ENCODE assay signal across 8 mouse cellular contexts in genomic region chr5:120579211-120579897, GRCm38 (mm10). TPM values are rescaled to one million over a fixed set of nuclear protein-coding genes. Genes with fewer than 3 reads are reported as not detected.
DNase-seq lines count a peak whose midpoint lies in the region; ATAC-seq and TF ChIP-seq lines count a peak whose summit lies in the region.

No protein-coding gene starts in this region.

- no peaks in the 10 kb centered on the region for H3K9me3 ChIP-seq in midbrain, embryonic 10.5 days (replicated peaks)
- H3K9me3 ChIP-seq in midbrain, embryonic 11.5 days (ENCODE audit: control insufficient read depth, low read length) = no peaks in the 10 kb centered on the region
- H3K9me3 ChIP-seq in embryonic facial prominence, embryonic 13.5 days = no peaks in the 10 kb centered on the region
- H3K9me3 ChIP-seq in heart, embryonic 14.5 days (ENCODE audit: control insufficient read depth, low read length) = no peaks in the 10 kb centered on the region

- H3K4me2 ChIP-seq in midbrain, embryonic 11.5 days = no peak overlapping the region
- peak overlapping the region; percentile 24 for H3K4me2 ChIP-seq in embryonic facial prominence, embryonic 13.5 days
- peak overlapping the region; percentile 27; the same call in 1 of the 2 replicates for H3K4me2 ChIP-seq in heart, embryonic 14.5 days (ENCODE audit: low read length)
- peak overlapping the region; percentile 81 for H3K4me2 ChIP-seq in myocyte (ENCODE audit: low read depth)

- H3K4me1 ChIP-seq in midbrain, embryonic 10.5 days = peaks cover 31% of the 10 kb centered on the region
- H3K4me1 ChIP-seq in midbrain, embryonic 11.5 days (ENCODE audit: control insufficient read depth, insufficient read depth, low read length) = peaks cover 6% of the 10 kb centered on the region; the same call in 1 of the 2 replicates
- peaks cover 33% of the 10 kb centered on the region for H3K4me1 ChIP-seq in embryonic facial prominence, embryonic 13.5 days
- H3K4me1 ChIP-seq in heart, embryonic 14.5 days (ENCODE audit: control insufficient read depth in 2 of 2, insufficient read depth in 2 of 2, low read length in 2 of 2) = peaks cover 12 to 35% of the 10 kb centered on the region in 2 experiments; a peak in 3 of 4 replicates

- no peak for ATAC-seq in midbrain, embryonic 11.5 days (ENCODE audit: low FRiP score)
- no peak for ATAC-seq in embryonic facial prominence, embryonic 13.5 days (ENCODE audit: insufficient number of reproducible peaks, insufficient read depth, low FRiP score, low TSS enrichment, low read depth)
- ATAC-seq in heart, embryonic 14.5 days (ENCODE audit: insufficient number of reproducible peaks, insufficient read depth, low FRiP score, low read depth) = no peak

- H3K79me2 ChIP-seq in myocyte (ENCODE audit: control insufficient read depth, insufficient read depth) = peaks cover 47% of the 10 kb centered on the region

- no peak for DNase-seq in midbrain, embryonic 10.5 days (ENCODE audit: low spot score)
- DNase-seq in midbrain, embryonic 11.5 days (ENCODE audit: low spot score, missing footprints) = no peak
- peak; percentile 81 for DNase-seq in kidney, postnatal 10 days
- DNase-seq in thymus, postnatal 4 days = peak; percentile 70
- DNase-seq in left cerebral cortex, adult 8-10 months (ENCODE audit: low spot score in 2 of 2) = no peak

- no peak overlapping the region for H3ac ChIP-seq in myocyte (ENCODE audit: control insufficient read depth, insufficient read length)

- H3K4me3 ChIP-seq in midbrain, embryonic 10.5 days = no peak overlapping the region
- no peak overlapping the region for H3K4me3 ChIP-seq in midbrain, embryonic 11.5 days (ENCODE audit: low read depth, low read length)
- no peak overlapping the region for H3K4me3 ChIP-seq in embryonic facial prominence, embryonic 13.5 days
- H3K4me3 ChIP-seq in heart, embryonic 14.5 days (ENCODE audit: control insufficient read depth in 1 of 2, insufficient read depth in 1 of 2, low read depth in 1 of 2, low read length in 2 of 2) = no peak overlapping the region
- no peak overlapping the region for H3K4me3 ChIP-seq in myocyte

- H3K27ac ChIP-seq in midbrain, embryonic 10.5 days (replicated peaks) = peak overlapping the region; percentile 64
- no peak overlapping the region for H3K27ac ChIP-seq in midbrain, embryonic 11.5 days (ENCODE audit: low read depth, low read length)
- H3K27ac ChIP-seq in embryonic facial prominence, embryonic 13.5 days = peak overlapping the region; percentile 78
- H3K27ac ChIP-seq in heart, embryonic 14.5 days (replicated peaks in 1 of 2; ENCODE audit: control insufficient read depth in 1 of 2, insufficient read depth in 1 of 2, low read depth in 2 of 2, low read length in 2 of 2) = peak overlapping the region; percentile 27 to 70

- H3K27me3 ChIP-seq in midbrain, embryonic 10.5 days (ENCODE audit: low read depth, poor library complexity, severe bottlenecking) = no peaks in the 10 kb centered on the region
- H3K27me3 ChIP-seq in midbrain, embryonic 11.5 days (ENCODE audit: control insufficient read depth, insufficient read depth, low read length) = no peaks in the 10 kb centered on the region
- H3K27me3 ChIP-seq in embryonic facial prominence, embryonic 13.5 days = no peaks in the 10 kb centered on the region
- no peaks in the 10 kb centered on the region for H3K27me3 ChIP-seq in heart, embryonic 14.5 days (ENCODE audit: control insufficient read depth, insufficient read depth, low read length)
- H3K27me3 ChIP-seq in myocyte (ENCODE audit: control insufficient read depth, insufficient read depth, insufficient read length) = no peaks in the 10 kb centered on the region

- 76% methylated on average over 26 of the region's 26 CpGs for WGBS in midbrain, embryonic 10.5 days
- WGBS in midbrain, embryonic 11.5 days = 71% methylated on average over 26 of the region's 26 CpGs
- 40% methylated on average over 26 of the region's 26 CpGs for WGBS in embryonic facial prominence, embryonic 13.5 days
- 59% methylated on average over 26 of the region's 26 CpGs for WGBS in heart, embryonic 14.5 days

- peaks cover 39% of the 10 kb centered on the region for H3K36me3 ChIP-seq in midbrain, embryonic 10.5 days
- no peaks in the 10 kb centered on the region for H3K36me3 ChIP-seq in midbrain, embryonic 11.5 days (ENCODE audit: control insufficient read depth, insufficient read depth, low read length)
- H3K36me3 ChIP-seq in embryonic facial prominence, embryonic 13.5 days = peaks cover 34% of the 10 kb centered on the region
- peaks cover 31% of the 10 kb centered on the region for H3K36me3 ChIP-seq in heart, embryonic 14.5 days (ENCODE audit: control insufficient read depth, insufficient read depth, low read length)
- H3K36me3 ChIP-seq in myocyte (ENCODE audit: control insufficient read depth, insufficient read depth) = peaks cover 14% of the 10 kb centered on the region

- no peak overlapping the region for H3K9ac ChIP-seq in midbrain, embryonic 11.5 days (ENCODE audit: low read length)
- peak overlapping the region; percentile 27; the same call in 1 of the 2 replicates for H3K9ac ChIP-seq in embryonic facial prominence, embryonic 13.5 days
- H3K9ac ChIP-seq in heart, embryonic 14.5 days (ENCODE audit: low read length) = no peak overlapping the region

- peak; percentile 31 for TF ChIP-seq POLR2A in myocyte (IDR thresholded peaks at IDR 0.05; ENCODE audit: insufficient read length, low read depth)

TF ChIP-seq in myocyte, 11 proteins besides CTCF, POLR2A, EP300 and RAD21:
- TF ChIP-seq MYOG (IDR thresholded peaks at IDR 0.05; ENCODE audit: control insufficient read depth in 1 of 3, insufficient read depth in 1 of 3, insufficient read length in 2 of 3, low read depth in 2 of 3) (peak; percentile 91 to 94 (median 94)), TCF12 (IDR thresholded peaks at IDR 0.05; ENCODE audit: insufficient read depth, poor library complexity, severe bottlenecking) (peak; percentile 83), TCF3 (IDR thresholded peaks at IDR 0.05; ENCODE audit: insufficient read length, low read depth) (peak; percentile 81), E2F4 (IDR thresholded peaks at IDR 0.05; ENCODE audit: insufficient read depth) (no peak), CEBPB (IDR thresholded peaks at IDR 0.05; ENCODE audit: insufficient read depth, poor library complexity, severe bottlenecking) (peak; percentile 82), MYOD1 (IDR thresholded peaks at IDR 0.05; ENCODE audit: control insufficient read depth in 1 of 3, insufficient read length in 2 of 3, low read depth in 2 of 3) (peak in 2 of 3 experiments; percentile 97 to 98), POLR2AphosphoS2 (IDR thresholded peaks at IDR 0.05; ENCODE audit: insufficient read length, low read depth) (peak; percentile 10), USF1 (IDR thresholded peaks at IDR 0.05; ENCODE audit: low read depth) (no peak), SRF (IDR thresholded peaks at IDR 0.05; ENCODE audit: control insufficient read depth, insufficient read length, low read depth) (no peak), REST (IDR thresholded peaks at IDR 0.05; ENCODE audit: insufficient read depth, insufficient read length) (no peak)

RNA-seq across cellular contexts. Expression of gene Tpcn1, which starts 9.1 kb away (rescaled TPM):
- 10.3 and 11.1 TPM in 2 replicates for polyA plus RNA-seq in midbrain, embryonic 10.5 days (2016; fragmentation: Nextera tagmentation; extraction: Ambion mirVana)
- 8.6 and 10.8 TPM in 2 replicates for polyA plus RNA-seq in midbrain, embryonic 11.5 days (2014; fragmentation: Nextera tagmentation; extraction: Ambion mirVana)
- polyA plus RNA-seq in embryonic facial prominence, embryonic 13.5 days (2015; fragmentation: Nextera tagmentation; extraction: Ambion mirVana) = 21.0 and 22.3 TPM in 2 replicates
- 14.5 and 17.1 TPM in 2 replicates for polyA plus RNA-seq in heart, embryonic 14.5 days (2014; fragmentation: Nextera tagmentation; extraction: Ambion mirVana)
- polyA plus RNA-seq in myocyte (2012; fragmentation: generic; extraction: Trizol) = 88.7 TPM
- total RNA-seq in left cerebral cortex, adult 8-10 months (2022) = 10 to 100 TPM; 32.5 to 41.9 (median 34.2) TPM

RNA-seq across cellular contexts. Expression of gene Iqcd, which starts 9.5 kb away (rescaled TPM):
- polyA plus RNA-seq in midbrain, embryonic 10.5 days (2016; fragmentation: Nextera tagmentation; extraction: Ambion mirVana) = 0.95 and 0.98 TPM in 2 replicates
- 0.25 and 0.51 TPM in 2 replicates for polyA plus RNA-seq in midbrain, embryonic 11.5 days (2014; fragmentation: Nextera tagmentation; extraction: Ambion mirVana)
- 0.60 and 0.80 TPM in 2 replicates for polyA plus RNA-seq in embryonic facial prominence, embryonic 13.5 days (2015; fragmentation: Nextera tagmentation; extraction: Ambion mirVana)
- 0.43 TPM in 1 of 2 replicates, not detected in the other for polyA plus RNA-seq in heart, embryonic 14.5 days (2014; fragmentation: Nextera tagmentation; extraction: Ambion mirVana)
- 0.91 TPM for polyA plus RNA-seq in myocyte (2012; fragmentation: generic; extraction: Trizol)
- total RNA-seq in left cerebral cortex, adult 8-10 months (2022) = 1 to 10 TPM in 3 of 4 experiments, under 1 TPM in 1; 0.78 to 1.3 (median 1.3) TPM

RNA-seq across cellular contexts. Expression of gene Rita1, which starts 33.0 kb away (rescaled TPM):
- 16.0 and 16.2 TPM in 2 replicates for polyA plus RNA-seq in midbrain, embryonic 10.5 days (2016; fragmentation: Nextera tagmentation; extraction: Ambion mirVana)
- polyA plus RNA-seq in midbrain, embryonic 11.5 days (2014; fragmentation: Nextera tagmentation; extraction: Ambion mirVana) = 7.9 and 8.9 TPM in 2 replicates
- polyA plus RNA-seq in embryonic facial prominence, embryonic 13.5 days (2015; fragmentation: Nextera tagmentation; extraction: Ambion mirVana) = 16.2 and 17.6 TPM in 2 replicates
- polyA plus RNA-seq in heart, embryonic 14.5 days (2014; fragmentation: Nextera tagmentation; extraction: Ambion mirVana) = 5.6 and 6.2 TPM in 2 replicates
- 14.7 TPM for polyA plus RNA-seq in myocyte (2012; fragmentation: generic; extraction: Trizol)
- 10 to 100 TPM; 25.1 to 30.2 (median 28.8) TPM for total RNA-seq in left cerebral cortex, adult 8-10 months (2022)

RNA-seq across cellular contexts. Expression of gene Ddx54, which starts 33.2 kb away (rescaled TPM):
- polyA plus RNA-seq in midbrain, embryonic 10.5 days (2016; fragmentation: Nextera tagmentation; extraction: Ambion mirVana) = 59.4 and 59.7 TPM in 2 replicates
- polyA plus RNA-seq in midbrain, embryonic 11.5 days (2014; fragmentation: Nextera tagmentation; extraction: Ambion mirVana) = 26.4 and 32.2 TPM in 2 replicates
- polyA plus RNA-seq in embryonic facial prominence, embryonic 13.5 days (2015; fragmentation: Nextera tagmentation; extraction: Ambion mirVana) = 45.6 and 46.8 TPM in 2 replicates
- polyA plus RNA-seq in heart, embryonic 14.5 days (2014; fragmentation: Nextera tagmentation; extraction: Ambion mirVana) = 17.9 and 18.9 TPM in 2 replicates
- polyA plus RNA-seq in myocyte (2012; fragmentation: generic; extraction: Trizol) = 56.3 TPM
- 10 to 100 TPM; 32.4 to 36.9 (median 35.7) TPM for total RNA-seq in left cerebral cortex, adult 8-10 months (2022)

RNA-seq across cellular contexts. Expression of gene Cfap73, which starts 54.7 kb away (rescaled TPM):
- polyA plus RNA-seq in midbrain, embryonic 10.5 days (2016; fragmentation: Nextera tagmentation; extraction: Ambion mirVana) = not detected in 2 replicates
- polyA plus RNA-seq in midbrain, embryonic 11.5 days (2014; fragmentation: Nextera tagmentation; extraction: Ambion mirVana) = not detected in 2 replicates
- polyA plus RNA-seq in embryonic facial prominence, embryonic 13.5 days (2015; fragmentation: Nextera tagmentation; extraction: Ambion mirVana) = not detected in 2 replicates
- polyA plus RNA-seq in heart, embryonic 14.5 days (2014; fragmentation: Nextera tagmentation; extraction: Ambion mirVana) = not detected in 2 replicates
- not detected for polyA plus RNA-seq in myocyte (2012; fragmentation: generic; extraction: Trizol)
- total RNA-seq in left cerebral cortex, adult 8-10 months (2022) = under 1 TPM in 2 of 4 experiments, not detected in 2; 0.55 to 0.58 TPM

Comparison
In these comparisons a context has a peak if more than half of its experiments do, and no peak if none do; other contexts are left out.
1. DNase-seq: peak in kidney, postnatal 10 days (single experiment) and thymus, postnatal 4 days (single experiment); none in midbrain, embryonic 10.5 days (single experiment), midbrain, embryonic 11.5 days (single experiment) and left cerebral cortex, adult 8-10 months (0 of 2).